Mouse (Mus musculus) forebrain, embryonic 16.5 days (tissue): ENCODE data around the gene Ryk. TPM values are rescaled to one million over a fixed set of nuclear protein-coding genes. Genes with fewer than 3 reads are reported as not detected.
"Not testable (repeated sequence)": the region's sequence is repeated elsewhere in the genome, so short reads cannot be mapped to it uniquely, and the experiment has no call there.

Experiments
- ATAC-seq: fragments of 200-750 bp; cut with Nextera tagmentation; 2 replicates; pipeline ENCODE4 v1.8.0; 2017; ENCODE audit warnings: mild to moderate bottlenecking, moderate library complexity
- H3K27ac ChIP-seq: fragments of 300-500 bp; sonication (generic); 2 replicates; pipeline ENCODE4 v1.5.1; 2014; ENCODE audit warnings: low read length, control low read depth
- H3K27me3 ChIP-seq: fragments of 300-500 bp; sonication (generic); replicated peaks from 2 replicates; pipeline ENCODE4 v1.6.1; 2014; ENCODE audit warnings: low read length; ENCODE audit not compliant: control insufficient read depth, insufficient read depth
- H3K36me3 ChIP-seq: fragments of 300-500 bp; sonication (generic); 2 replicates; pipeline ENCODE4 v1.6.1; 2014; ENCODE audit not compliant: control insufficient read depth, insufficient read depth
- H3K4me1 ChIP-seq: fragments of 300-500 bp; sonication (generic); replicated peaks from 2 replicates; pipeline ENCODE4 v1.6.1; 2014; ENCODE audit warnings: low read length; ENCODE audit not compliant: control insufficient read depth, insufficient read depth
- H3K4me2 ChIP-seq: fragments of 300-500 bp; sonication (generic); 2 replicates; pipeline ENCODE4 v1.6.1; 2014; ENCODE audit warnings: mild to moderate bottlenecking, low read length, control low read depth
- H3K4me3 ChIP-seq: fragments of 300-500 bp; sonication (generic); replicated peaks from 2 replicates; pipeline ENCODE4 v1.5.1; 2014; ENCODE audit warnings: mild to moderate bottlenecking, low read length, control low read depth
- H3K9ac ChIP-seq: fragments of 300-500 bp; sonication (generic); replicated peaks from 2 replicates; pipeline ENCODE4 v1.6.1; 2014; ENCODE audit warnings: low read depth, low read length, control low read depth
- H3K9me3 ChIP-seq: fragments of 300-500 bp; sonication (generic); 2 replicates; pipeline ENCODE4 v1.6.1; 2016; ENCODE audit warnings: low read length; ENCODE audit not compliant: control insufficient read depth
- WGBS: fragments of 180-500 bp; shearing (Covaris S2); extraction: QIAGEN DNeasy Blood & Tissue Kit; methylation state at CpG from one replicate; pipeline ENCODE4 v1.1.7; 2014; 5-methylcytosine and 5-hydroxymethylcytosine counted together
- polyA plus RNA-seq: library from polyadenylated mRNA; unstranded; fragments of >200 nt; fragmentation: Nextera tagmentation; extraction: Ambion mirVana; gene quantifications from 2 replicates; pipeline ENCODE4 v1.2.1, GENCODE M21; 2015

Ryk gene
- polyA plus RNA-seq, 1 experiment from 2014 or later: 14.1 TPM

GRCm38 (mm10) chr9:102911526-102911925, 76.8 kb downstream of the Ryk start:
- Histone ChIP-seq H3K9ac (no peak overlapping the region), H3K27ac (no peak overlapping the region), H3K4me3 (no peak overlapping the region), H3K36me3 (peaks cover 15% of the 10 kb centered on the region; the same call in 1 of the 2 replicates), H3K27me3 (no peaks in the 10 kb centered on the region), H3K4me1 (no peaks in the 10 kb centered on the region), H3K4me2 (no peak overlapping the region), H3K9me3 (no peaks in the 10 kb centered on the region)
- ATAC-seq: no peak
- WGBS: 97% methylated on average over 3 of the region's 3 CpGs

- 98% methylated on average over 10 of the region's 10 CpGs for WGBS
- no peak overlapping the region for H3K9ac ChIP-seq
- no peak overlapping the region for H3K4me2 ChIP-seq
- H3K36me3 ChIP-seq: peaks cover 11% of the 10 kb centered on the region; the same call in 1 of the 2 replicates
- H3K9me3 ChIP-seq: no peaks in the 10 kb centered on the region
- no peak for ATAC-seq
- H3K4me3 ChIP-seq: no peak overlapping the region
- no peaks in the 10 kb centered on the region for H3K27me3 ChIP-seq
- H3K4me1 ChIP-seq: no peaks in the 10 kb centered on the region
- no peak overlapping the region for H3K27ac ChIP-seq
Observed at GRCm38 (mm10) chr9:102912516-102913035, 77.9 kb downstream of the Ryk start.

- not testable (repeated sequence) for H3K27ac ChIP-seq, H3K9me3 ChIP-seq, H3K27me3 ChIP-seq, H3K4me2 ChIP-seq, H3K9ac ChIP-seq, H3K4me3 ChIP-seq, H3K36me3 ChIP-seq, ATAC-seq, H3K4me1 ChIP-seq
- WGBS: 95% methylated on average over 3 of the region's 3 CpGs
Observed at GRCm38 (mm10) chr9:102913597-102913996, 78.9 kb downstream of the Ryk start.

- H3K27ac ChIP-seq: no peak overlapping the region
- H3K4me2 ChIP-seq: no peak overlapping the region
- no peak for ATAC-seq
- no peak overlapping the region for H3K4me3 ChIP-seq
- no peak overlapping the region for H3K9ac ChIP-seq
- 81% methylated on average over 1 of the region's 1 CpGs for WGBS
- H3K36me3 ChIP-seq: peaks cover 5% of the 10 kb centered on the region; the same call in 1 of the 2 replicates
- no peaks in the 10 kb centered on the region for H3K27me3 ChIP-seq
- no peaks in the 10 kb centered on the region for H3K9me3 ChIP-seq
- no peaks in the 10 kb centered on the region for H3K4me1 ChIP-seq
Observed at GRCm38 (mm10) chr9:102914583-102914982, 79.9 kb downstream of the Ryk start.

GRCm38 (mm10) chr9:102915292-102915854, 80.7 kb downstream of the Ryk start:
- Histone ChIP-seq H3K4me2 (no peak overlapping the region), H3K27ac (no peak overlapping the region), H3K4me3 (no peak overlapping the region), H3K27me3 (no peaks in the 10 kb centered on the region), H3K9ac (no peak overlapping the region), H3K36me3 (peaks cover 5% of the 10 kb centered on the region; the same call in 1 of the 2 replicates), H3K9me3 (no peaks in the 10 kb centered on the region), H3K4me1 (no peaks in the 10 kb centered on the region)
- ATAC-seq: no peak
- WGBS: 92% methylated on average over 3 of the region's 3 CpGs

- ATAC-seq: no peak
- 95% methylated on average over 7 of the region's 7 CpGs for WGBS
Observed at GRCm38 (mm10) chr9:102916076-102916475, 81.4 kb downstream of the Ryk start.

GRCm38 (mm10) chr9:102917532-102918129, 82.9 kb downstream of the Ryk start:
- H3K9ac ChIP-seq: no peak overlapping the region
- no peak overlapping the region for H3K27ac ChIP-seq
- H3K27me3 ChIP-seq: no peaks in the 10 kb centered on the region
- no peak overlapping the region for H3K4me2 ChIP-seq
- 84% methylated on average over 8 of the region's 8 CpGs for WGBS
- H3K4me1 ChIP-seq: no peaks in the 10 kb centered on the region
- no peak overlapping the region for H3K4me3 ChIP-seq
- no peak for ATAC-seq
- no peaks in the 10 kb centered on the region for H3K36me3 ChIP-seq
- H3K9me3 ChIP-seq: no peaks in the 10 kb centered on the region

More at GRCm38 (mm10) chr9:102916076-102916475, 81.4 kb downstream of the Ryk start:
- Histone ChIP-seq H3K36me3 (peaks cover 5% of the 10 kb centered on the region; the same call in 1 of the 2 replicates), H3K9me3 (no peaks in the 10 kb centered on the region), H3K4me1 (no peaks in the 10 kb centered on the region), H3K4me3 (no peak overlapping the region), H3K27me3 (no peaks in the 10 kb centered on the region), H3K9ac (no peak overlapping the region), H3K27ac (no peak overlapping the region), H3K4me2 (no peak overlapping the region)

- no peak overlapping the region for H3K27ac ChIP-seq
- 76% methylated on average over 5 of the region's 5 CpGs for WGBS
- no peaks in the 10 kb centered on the region for H3K27me3 ChIP-seq
- H3K4me2 ChIP-seq: no peak overlapping the region
- H3K9me3 ChIP-seq: no peaks in the 10 kb centered on the region
- H3K4me3 ChIP-seq: no peak overlapping the region
- H3K4me1 ChIP-seq: no peaks in the 10 kb centered on the region
- H3K36me3 ChIP-seq: no peaks in the 10 kb centered on the region
- ATAC-seq: no peak
- H3K9ac ChIP-seq: no peak overlapping the region
Observed at GRCm38 (mm10) chr9:102919486-102919885, 84.8 kb downstream of the Ryk start.

- no peaks in the 10 kb centered on the region for H3K36me3 ChIP-seq
- no peak overlapping the region for H3K27ac ChIP-seq
- no peak overlapping the region for H3K4me2 ChIP-seq
- WGBS: 87% methylated on average over 13 of the region's 13 CpGs
- H3K4me3 ChIP-seq: no peak overlapping the region
- no peak for ATAC-seq
- H3K4me1 ChIP-seq: no peaks in the 10 kb centered on the region
- no peaks in the 10 kb centered on the region for H3K9me3 ChIP-seq
- no peak overlapping the region for H3K9ac ChIP-seq
- H3K27me3 ChIP-seq: no peaks in the 10 kb centered on the region
Observed at GRCm38 (mm10) chr9:102921791-102922190, 87.1 kb downstream of the Ryk start.
